Mouse (Mus musculus) megakaryocyte, embryonic 14.5 days (primary cell): ENCODE results near the gene Fancb. TPM values are rescaled to one million over a fixed set of nuclear protein-coding genes. Genes with fewer than 3 reads are reported as not detected.

Source experiments
- H3K27me3 ChIP-seq: replicated peaks from 2 replicates; pipeline ENCODE3; 2012; ENCODE audit warnings: inconsistent platforms
- H3K36me3 ChIP-seq: replicated peaks from 2 replicates; pipeline ENCODE3; 2012; ENCODE audit warnings: low read length, inconsistent platforms, mixed read lengths
- H3K4me1 ChIP-seq: 2 replicates; pipeline ENCODE4 v1.6.1; 2012; ENCODE audit warnings: inconsistent platforms
- H3K4me3 ChIP-seq: replicated peaks from 2 replicates; pipeline ENCODE3; 2012; ENCODE audit warnings: moderate library complexity, mild to moderate bottlenecking, inconsistent platforms
- H3K9me3 ChIP-seq: 2 replicates; pipeline ENCODE4 v1.6.1; 2012; ENCODE audit warnings: inconsistent platforms
- FLI1 ChIP-seq: IDR thresholded peaks from 2 replicates; pipeline ENCODE4 v1.6.1; 2012; ENCODE audit warnings: low read length, inconsistent platforms, mixed read lengths
- GATA1 ChIP-seq: IDR thresholded peaks from 3 replicates; pipeline ENCODE4 v1.6.1; 2012; ENCODE audit warnings: mixed read lengths, low read length, inconsistent platforms, borderline replicate concordance
- polyA plus RNA-seq: library from polyadenylated mRNA; stranded (reverse); fragments of >175 nt; gene quantifications from 2 replicates; pipeline ENCODE4 v1.2.3, GENCODE M21; 2012; ENCODE audit warnings: low replicate concordance; ENCODE audit not compliant: insufficient read depth

Gene Fancb
- not detected in 2 replicates for polyA plus RNA-seq

GRCm38 (mm10) chrX:164980193-164980775 is at the start of gene Fancb, which contains the start of gene Mospd2:
Gene Fancb (plus strand): TSS chrX:164980592.
Gene Mospd2 (minus strand): TSS chrX:164980375.
- TF ChIP-seq GATA1: no peak
- no peak for TF ChIP-seq FLI1
- Histone ChIP-seq H3K27me3 (peaks cover 6% of the 10 kb centered on the region), H3K4me1 (peaks cover 5% of the 10 kb centered on the region; the same call in 1 of the 2 replicates), H3K9me3 (no peaks in the 10 kb centered on the region), H3K36me3 (peaks cover 8% of the 10 kb centered on the region), H3K4me3 (peak within 1 kb of the TSS; percentile 96)

DNA sequence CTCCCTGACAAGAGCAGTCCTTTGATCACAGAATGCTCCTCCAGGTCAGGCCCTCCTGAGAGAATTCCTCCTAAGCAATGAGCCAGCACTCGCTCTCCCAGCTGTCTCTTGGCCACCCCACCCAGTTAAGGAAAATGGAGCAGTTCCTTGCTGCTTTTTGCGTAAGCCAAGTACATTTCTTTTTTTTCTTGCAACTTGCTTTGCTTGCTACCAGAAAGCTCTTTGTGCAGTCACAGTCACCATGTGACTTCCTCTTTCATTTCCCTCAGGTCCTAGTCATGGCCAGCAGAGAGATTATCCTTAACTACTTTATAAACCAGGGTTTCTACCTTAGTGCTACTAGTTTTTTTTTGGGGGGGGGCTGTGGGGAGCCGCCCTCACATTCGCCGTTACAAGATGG is 38.9 kb upstream of the Fancb start:
- TF ChIP-seq FLI1: no peak
- no peak for TF ChIP-seq GATA1
- H3K27me3 ChIP-seq: no peaks in the 10 kb centered on the region
- H3K9me3 ChIP-seq: no peaks in the 10 kb centered on the region
- peaks cover 75% of the 10 kb centered on the region for H3K36me3 ChIP-seq
- no peak overlapping the region for H3K4me3 ChIP-seq
- peaks cover 4% of the 10 kb centered on the region; the same call in 1 of the 2 replicates for H3K4me1 ChIP-seq

DNA sequence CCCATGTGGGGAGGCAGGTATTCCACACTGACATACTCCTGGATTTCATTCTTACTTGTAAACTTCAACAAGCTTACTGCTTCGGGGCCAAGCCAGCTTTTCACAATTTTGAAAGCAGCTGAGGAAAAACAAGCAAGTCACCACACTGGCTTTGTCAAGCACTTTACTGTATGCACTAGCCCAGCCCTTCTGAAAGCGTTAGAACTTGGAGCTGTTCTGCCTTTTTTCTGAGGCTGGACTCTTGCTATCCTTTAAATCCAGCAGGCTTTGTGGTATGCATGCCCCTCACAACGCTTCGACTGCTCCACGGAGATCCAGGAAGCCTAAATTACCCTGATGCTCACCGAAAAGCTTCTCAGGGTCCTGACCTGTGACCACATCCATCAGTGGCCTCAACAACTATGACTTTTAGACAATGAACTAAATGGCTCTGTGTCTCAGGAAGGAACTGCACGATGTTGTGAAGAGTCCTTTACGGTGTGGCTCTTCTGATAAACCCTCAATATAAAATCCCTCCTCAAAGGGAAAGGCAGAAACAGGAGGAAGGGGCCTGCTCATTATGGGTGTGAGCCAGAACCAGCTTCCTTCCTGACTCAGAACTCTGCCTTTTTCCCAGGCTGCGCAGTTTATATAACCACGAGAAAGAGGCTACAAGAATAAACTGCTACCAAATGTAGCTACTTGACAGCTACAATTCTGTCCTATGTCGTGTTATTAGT is 28.4 kb upstream of the Fancb start:
- TF ChIP-seq FLI1 (no peak), GATA1 (no peak)
- peak overlapping the region; percentile 14 for H3K4me3 ChIP-seq
- H3K9me3 ChIP-seq: no peaks in the 10 kb centered on the region
- peaks cover 27% of the 10 kb centered on the region for H3K36me3 ChIP-seq
- H3K4me1 ChIP-seq: peaks cover 11% of the 10 kb centered on the region
- no peaks in the 10 kb centered on the region for H3K27me3 ChIP-seq

DNA sequence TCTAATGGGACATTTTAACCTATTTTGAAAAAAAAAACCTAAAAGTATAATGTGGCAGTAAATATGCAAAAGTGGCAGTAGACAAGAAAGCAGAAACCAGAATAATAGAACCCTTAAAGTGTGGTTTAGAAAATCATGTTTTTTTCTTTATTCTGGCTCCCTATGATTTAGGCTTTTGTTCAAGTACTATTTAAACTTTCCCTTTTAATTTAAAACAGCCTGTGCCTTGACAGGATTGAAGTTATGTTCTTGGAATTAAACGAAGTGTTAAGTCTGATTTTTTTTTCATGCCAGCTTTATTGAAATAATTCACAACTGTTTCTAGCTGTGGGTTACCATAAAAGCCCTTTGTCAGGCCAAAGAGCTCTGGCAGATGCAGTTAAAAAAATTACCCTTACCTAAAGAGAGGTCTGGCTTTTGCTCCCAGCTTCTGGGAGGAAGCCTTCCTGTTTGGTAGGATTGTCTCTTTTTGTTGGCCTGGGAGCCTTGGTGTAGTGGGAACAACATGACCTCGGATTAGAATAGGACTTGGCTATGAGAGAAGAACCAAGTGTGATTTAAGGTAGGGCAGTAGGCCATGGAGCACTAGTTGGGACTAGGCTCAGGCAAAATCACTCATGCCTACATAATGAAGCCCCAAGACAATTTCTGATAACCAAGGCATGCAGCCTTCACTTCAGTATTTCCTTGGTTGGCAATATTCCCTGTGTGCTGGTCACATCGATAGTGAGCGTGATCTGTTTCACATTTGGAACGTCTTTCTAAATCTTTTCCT is 27.6 kb upstream of the Fancb start:
- H3K4me3 ChIP-seq: no peak overlapping the region
- TF ChIP-seq GATA1: no peak
- peaks cover 27% of the 10 kb centered on the region for H3K36me3 ChIP-seq
- H3K9me3 ChIP-seq: no peaks in the 10 kb centered on the region
- H3K4me1 ChIP-seq: peaks cover 11% of the 10 kb centered on the region
- H3K27me3 ChIP-seq: no peaks in the 10 kb centered on the region

- Histone ChIP-seq H3K9me3 (no peaks in the 10 kb centered on the region), H3K36me3 (peaks cover 43% of the 10 kb centered on the region), H3K4me3 (no peak overlapping the region), H3K4me1 (peaks cover 19% of the 10 kb centered on the region), H3K27me3 (no peaks in the 10 kb centered on the region)
- TF ChIP-seq FLI1: no peak
- TF ChIP-seq GATA1: no peak
These were observed 14.5 kb upstream of the Fancb start for GRCm38 (mm10) chrX:164965750-164966448.

DNA sequence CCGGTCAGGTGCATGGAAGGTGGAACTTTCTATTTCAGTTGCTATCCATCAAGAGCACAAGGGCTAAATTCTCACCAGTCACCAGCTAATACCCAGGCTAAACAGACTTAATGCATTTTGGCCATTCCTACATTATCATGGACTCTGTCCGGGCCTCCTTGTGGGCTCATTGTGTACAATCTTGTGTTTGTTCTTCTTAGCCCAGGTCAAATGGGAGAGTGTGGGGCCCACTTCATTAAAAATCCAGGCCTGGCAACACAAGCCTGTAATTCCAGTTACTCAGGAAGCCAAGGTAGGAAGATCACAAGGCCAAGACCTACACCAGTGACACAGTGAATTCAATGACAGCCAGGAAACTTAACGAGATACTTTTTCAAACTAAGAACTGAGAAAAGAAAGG is 9.2 kb upstream of the Fancb start:
- no peaks in the 10 kb centered on the region for H3K27me3 ChIP-seq
- H3K9me3 ChIP-seq: no peaks in the 10 kb centered on the region
- no peak for TF ChIP-seq FLI1
- TF ChIP-seq GATA1: no peak
- H3K4me1 ChIP-seq: peaks cover 13% of the 10 kb centered on the region
- H3K4me3 ChIP-seq: no peak overlapping the region
- H3K36me3 ChIP-seq: peaks cover 15% of the 10 kb centered on the region

DNA sequence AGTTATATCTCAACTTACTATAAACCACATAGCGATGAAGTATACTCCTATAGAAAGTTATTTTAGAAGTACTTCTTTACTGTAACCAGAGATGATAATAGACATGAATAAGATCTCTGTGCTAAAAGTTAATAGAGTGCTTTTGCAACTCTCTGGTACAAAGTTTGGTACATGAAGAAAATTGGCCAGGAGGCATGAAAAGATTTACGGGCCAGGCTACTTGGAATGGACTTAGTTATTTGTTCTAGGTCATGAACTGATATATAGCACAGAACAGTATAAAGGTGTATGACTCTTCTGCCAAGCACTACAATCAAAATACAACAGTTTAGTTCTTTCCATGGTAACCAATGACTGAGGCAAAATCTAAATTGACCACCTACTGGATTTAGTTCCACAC is 1.5 kb upstream of the Fancb start:
- H3K36me3 ChIP-seq: peaks cover 8% of the 10 kb centered on the region

DNA sequence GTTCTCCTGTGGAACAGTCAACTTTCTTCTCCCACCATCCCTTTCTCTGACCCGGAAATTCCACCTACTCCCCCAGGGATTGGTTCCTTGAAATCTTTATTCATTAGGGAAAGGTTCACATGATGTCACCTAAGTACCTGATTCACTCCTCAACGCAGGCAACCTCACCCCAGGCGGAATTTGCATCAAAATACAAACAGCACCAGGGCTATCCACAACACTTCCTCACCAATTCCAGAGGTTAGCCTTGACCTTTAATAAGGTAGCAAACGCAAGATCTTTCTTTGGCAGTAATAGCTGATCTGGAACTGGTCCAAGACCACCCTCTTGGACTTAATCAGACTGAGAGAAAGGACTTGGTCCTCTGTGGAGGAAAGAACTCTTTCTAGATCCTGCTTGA is 22.7 kb downstream of the Fancb start:
- Histone ChIP-seq H3K36me3 (no peaks in the 10 kb centered on the region), H3K9me3 (no peaks in the 10 kb centered on the region), H3K27me3 (peaks cover 7% of the 10 kb centered on the region), H3K4me3 (no peak overlapping the region), H3K4me1 (no peaks in the 10 kb centered on the region)
- TF ChIP-seq GATA1: no peak
- no peak for TF ChIP-seq FLI1

More for the DNA sequence above, 1.5 kb upstream of the Fancb start:
- TF ChIP-seq FLI1 (no peak), GATA1 (no peak)
- H3K4me1 ChIP-seq: peaks cover 5% of the 10 kb centered on the region; the same call in 1 of the 2 replicates
- peak overlapping the region; percentile 96 for H3K4me3 ChIP-seq
- H3K9me3 ChIP-seq: no peaks in the 10 kb centered on the region
- peaks cover 6% of the 10 kb centered on the region for H3K27me3 ChIP-seq

DNA sequence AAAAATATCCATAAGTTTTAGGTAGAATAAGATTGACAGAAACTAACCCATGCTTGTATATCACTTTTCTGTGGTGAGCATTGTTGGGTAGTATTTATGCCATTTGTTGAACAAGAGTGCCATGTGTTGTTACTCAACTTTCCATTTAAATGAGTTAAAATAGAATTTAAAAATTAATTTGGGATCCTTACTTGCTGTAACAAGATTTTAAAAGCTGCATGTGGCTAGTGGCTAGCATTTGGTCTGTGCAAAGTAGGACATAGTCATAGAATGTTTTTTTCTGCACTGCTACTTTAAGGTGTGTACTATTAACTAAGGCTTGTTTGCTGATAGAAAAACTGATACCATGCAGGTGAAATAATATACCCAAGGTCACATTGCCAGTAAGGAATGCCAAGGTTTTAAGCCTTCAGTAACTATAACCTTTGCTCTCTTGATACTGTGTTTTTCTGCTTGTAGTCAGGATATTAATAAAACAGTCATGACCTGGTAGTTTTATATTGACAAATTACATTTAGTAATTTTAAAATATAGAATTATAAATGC is 24.5 kb downstream of the Fancb start, which contains the start of gene Gm17604:
Gene Gm17604, minus strand, starts transcription at position 51 of the 546 bp plus-strand sequence.
- no peaks in the 10 kb centered on the region for H3K9me3 ChIP-seq
- TF ChIP-seq FLI1 (no peak), GATA1 (no peak)
- H3K27me3 ChIP-seq: peaks cover 6% of the 10 kb centered on the region
- H3K4me3 ChIP-seq: no peak within 1 kb of the TSS
- H3K4me1 ChIP-seq: no peaks in the 10 kb centered on the region
- no peaks in the 10 kb centered on the region for H3K36me3 ChIP-seq

Other genes with a start within 250 kb of the Fancb start
- gene Mospd2, start 217 bp upstream of the Fancb start, polyA plus RNA-seq: 0.09 TPM in 1 of 2 replicates, not detected in the other
- gene Gm17604, start 24.2 kb downstream of the Fancb start, polyA plus RNA-seq: not detected in 2 replicates